Mouse (Mus musculus): ENCODE results near the gene Tex9. TPM values are rescaled to one million over a fixed set of nuclear protein-coding genes. Genes with fewer than 3 reads are reported as not detected.

Gene Tex9
- total RNA-seq, 4 experiments from 2014 or later: 6.8 to 13.8 (median 10.4) TPM

Small RNAs within 50 kb of the gene (microRNA-seq; reads per million reads assigned to microRNA genes)
- 0 reads per million in 2 experiments for gene Gm28010

Other genes with a start within 250 kb of the Tex9 start
- gene Zfp280d, start 217.4 kb downstream of the Tex9 start, total RNA-seq (2022): 10 to 100 TPM; 44.5 to 59.4 (median 58.7) TPM
- gene Mns1, start 54.2 kb downstream of the Tex9 start, total RNA-seq (2022): 1 to 10 TPM; 1.1 to 2.0 (median 1.6) TPM
- 10 to 100 TPM; 23.1 to 29.5 (median 24.4) TPM for gene Rfx7, start 40.0 kb upstream of the Tex9 start, total RNA-seq (2022)
- gene Nedd4, start 170.1 kb upstream of the Tex9 start, total RNA-seq (2022): 100 to 1,000 TPM; 261 to 316 (median 281) TPM

Measured in layer of hippocampus, adult 8-10 months (tissue).